Mouse (Mus musculus) hindbrain, postnatal 0 days (tissue): ENCODE measurements around the gene Xndc1. TPM values are rescaled to one million over a fixed set of nuclear protein-coding genes. Genes with fewer than 3 reads are reported as not detected.
"Not testable (repeated sequence)": the region's sequence is repeated elsewhere in the genome, so short reads cannot be mapped to it uniquely, and the experiment has no call there.

Source experiments
- ATAC-seq: fragments of 200-750 bp; cut with Nextera tagmentation; 2 replicates; pipeline ENCODE4 v1.8.0; 2017; ENCODE audit warnings: mild to moderate bottlenecking, moderate TSS enrichment, moderate library complexity
- DNase-seq: peaks from one replicate; pipeline ENCODE4 v3.0.0-alpha.2; 2015; ENCODE audit warnings: low spot score
- H3K27ac ChIP-seq: fragments of 300-500 bp; sonication (generic); 2 replicates; pipeline ENCODE4 v1.5.1; 2014; ENCODE audit warnings: mild to moderate bottlenecking
- H3K27me3 ChIP-seq: fragments of 300-500 bp; sonication (generic); 2 replicates; pipeline ENCODE4 v1.6.1; 2014; ENCODE audit warnings: low read length, mixed read lengths; ENCODE audit not compliant: insufficient read depth
- H3K36me3 ChIP-seq: fragments of 300-500 bp; sonication (generic); 2 replicates; pipeline ENCODE4 v1.6.1; 2014; ENCODE audit warnings: low read length, mixed read lengths; ENCODE audit not compliant: insufficient read depth
- H3K4me1 ChIP-seq: fragments of 300-500 bp; sonication (generic); 2 replicates; pipeline ENCODE4 v1.6.1; 2014; ENCODE audit warnings: antibody characterized with exemption, low read length, mixed read lengths; ENCODE audit not compliant: insufficient read depth
- H3K4me2 ChIP-seq: fragments of 300-500 bp; sonication (generic); 2 replicates; pipeline ENCODE4 v1.6.1; 2014; ENCODE audit warnings: low read depth, mild to moderate bottlenecking, low read length, moderate library complexity, mixed read lengths
- H3K4me3 ChIP-seq: fragments of 300-500 bp; sonication (generic); 2 replicates; pipeline ENCODE4 v1.5.1; 2014; ENCODE audit warnings: low read length
- H3K9ac ChIP-seq: fragments of 300-500 bp; sonication (generic); replicated peaks from 2 replicates; pipeline ENCODE4 v1.6.1; 2014; ENCODE audit warnings: mild to moderate bottlenecking, low read length, moderate library complexity, mixed read lengths
- H3K9me3 ChIP-seq: fragments of 300-500 bp; sonication (generic); 2 replicates; pipeline ENCODE4 v1.6.1; 2016; ENCODE audit warnings: low read length, mixed read lengths
- CTCF ChIP-seq: IDR thresholded peaks from 2 replicates; pipeline ENCODE4 v1.5.1; 2016; ENCODE audit warnings: antibody characterized with exemption, control low read depth, low read depth
- WGBS: fragments of 180-500 bp; shearing (Covaris S2); extraction: QIAGEN DNeasy Blood & Tissue Kit; methylation state at CpG from one replicate; pipeline ENCODE4 v1.1.7; 2014; 5-methylcytosine and 5-hydroxymethylcytosine counted together
- polyA plus RNA-seq: library from polyadenylated mRNA; unstranded; fragments of >200 nt; fragmentation: Nextera tagmentation; extraction: Ambion mirVana; gene quantifications from 2 replicates; pipeline ENCODE4 v1.2.1, GENCODE M21; 2015
- total RNA-seq: library from RNA; depleted of rRNA; stranded (reverse); fragments of >200 nt; gene quantifications from 2 replicates; pipeline ENCODE4 v1.2.3, GENCODE M21; 2014; rRNA removed

The Xndc1 gene
- total RNA-seq, result 16.2 and 22.6 TPM in 2 replicates
- polyA plus RNA-seq, result 15.8 and 19.0 TPM in 2 replicates

GRCm38 (mm10) chr7:102065046-102065891 lies at the start of gene Xndc1, which contains the start of the genes Rnf121 and Xntrpc:
TSS of gene Xndc1 (plus strand) at chr7:102065511.
TSS of gene Rnf121 (minus strand) at chr7:102065469.
TSS of gene Xntrpc (plus strand) at chr7:102065713.
- under 1% methylated on average over 56 of the region's 56 CpGs for WGBS
- DNase-seq (peak; percentile 96), ATAC-seq (peak; percentile 100)
- Histone ChIP-seq H3K4me2 (peak within 1 kb of the TSS; percentile 61), H3K9me3 (no peaks in the 10 kb centered on the region), H3K4me1 (peaks cover 15% of the 10 kb centered on the region), H3K4me3 (peak within 1 kb of the TSS; percentile 65), H3K36me3 (no peaks in the 10 kb centered on the region), H3K9ac (peak within 1 kb of the TSS; percentile 64), H3K27me3 (no peaks in the 10 kb centered on the region), H3K27ac (peak within 1 kb of the TSS; percentile 83)
- no peak for TF ChIP-seq CTCF

- peak overlapping the region; percentile 48; the same call in 1 of the 2 replicates for H3K27ac ChIP-seq
- no peaks in the 10 kb centered on the region for H3K9me3 ChIP-seq
- no peak overlapping the region for H3K9ac ChIP-seq
- 86% methylated on average over 4 of the region's 4 CpGs for WGBS
- TF ChIP-seq CTCF, result no peak
- no peak overlapping the region for H3K4me3 ChIP-seq
- H3K4me2 ChIP-seq, result no peak overlapping the region
- no peaks in the 10 kb centered on the region for H3K27me3 ChIP-seq
- ATAC-seq, result no peak
- no peak for DNase-seq
- no peaks in the 10 kb centered on the region for H3K4me1 ChIP-seq
- H3K36me3 ChIP-seq, result peaks cover 52% of the 10 kb centered on the region
Observed at GRCm38 (mm10) chr7:102016936-102017335, 48.4 kb upstream of the Xndc1 start.

GRCm38 (mm10) chr7:102017452-102017851 lies 47.9 kb upstream of the Xndc1 start:
- H3K4me3 ChIP-seq, result no peak overlapping the region
- no peak for ATAC-seq
- H3K9me3 ChIP-seq, result no peaks in the 10 kb centered on the region
- no peaks in the 10 kb centered on the region for H3K27me3 ChIP-seq
- no peak overlapping the region for H3K4me2 ChIP-seq
- TF ChIP-seq CTCF, result no peak
- H3K27ac ChIP-seq, result no peak overlapping the region
- H3K4me1 ChIP-seq, result no peaks in the 10 kb centered on the region
- peaks cover 52% of the 10 kb centered on the region for H3K36me3 ChIP-seq
- no peak for DNase-seq
- 87% methylated on average over 5 of the region's 5 CpGs for WGBS
- no peak overlapping the region for H3K9ac ChIP-seq

GRCm38 (mm10) chr7:102018034-102018433 lies 47.3 kb upstream of the Xndc1 start:
- 75% methylated on average over 7 of the region's 7 CpGs for WGBS
- Histone ChIP-seq H3K9ac (no peak overlapping the region), H3K4me3 (no peak overlapping the region), H3K27ac (no peak overlapping the region), H3K36me3 (peaks cover 52% of the 10 kb centered on the region), H3K9me3 (no peaks in the 10 kb centered on the region), H3K27me3 (no peaks in the 10 kb centered on the region), H3K4me2 (no peak overlapping the region), H3K4me1 (no peaks in the 10 kb centered on the region)
- DNase-seq, result no peak
- no peak for TF ChIP-seq CTCF
- no peak for ATAC-seq

GRCm38 (mm10) chr7:102018590-102018989 lies 46.7 kb upstream of the Xndc1 start, which contains the start of gene Il18bp:
TSS of gene Il18bp (minus strand) at chr7:102018690.
- H3K9me3 ChIP-seq, result no peaks in the 10 kb centered on the region
- TF ChIP-seq CTCF, result no peak
- WGBS, result 89% methylated on average over 3 of the region's 3 CpGs
- no peak within 1 kb of the TSS for H3K4me2 ChIP-seq
- ATAC-seq, result no peak
- no peak within 1 kb of the TSS for H3K4me3 ChIP-seq
- DNase-seq, result no peak
- no peak within 1 kb of the TSS for H3K9ac ChIP-seq
- H3K36me3 ChIP-seq, result peaks cover 52% of the 10 kb centered on the region
- no peaks in the 10 kb centered on the region for H3K27me3 ChIP-seq
- H3K27ac ChIP-seq, result no peak within 1 kb of the TSS
- no peaks in the 10 kb centered on the region for H3K4me1 ChIP-seq

- no peak for TF ChIP-seq CTCF
- 66% methylated on average over 3 of the region's 3 CpGs for WGBS
- peaks cover 50% of the 10 kb centered on the region for H3K36me3 ChIP-seq
Observed at GRCm38 (mm10) chr7:102019362-102019761, 45.9 kb upstream of the Xndc1 start.

GRCm38 (mm10) chr7:102020934-102021333 lies 44.4 kb upstream of the Xndc1 start:
- ATAC-seq, H3K4me2 ChIP-seq, H3K9me3 ChIP-seq, H3K27me3 ChIP-seq, H3K27ac ChIP-seq, H3K4me1 ChIP-seq, DNase-seq, H3K4me3 ChIP-seq, H3K9ac ChIP-seq: not testable (repeated sequence)
- H3K36me3 ChIP-seq, result peaks cover 46% of the 10 kb centered on the region
- 93% methylated on average over 2 of the region's 2 CpGs for WGBS

More at GRCm38 (mm10) chr7:102019362-102019761, 45.9 kb upstream of the Xndc1 start:
- Histone ChIP-seq H3K27ac (no peak overlapping the region), H3K9me3 (no peaks in the 10 kb centered on the region), H3K27me3 (no peaks in the 10 kb centered on the region), H3K9ac (no peak overlapping the region), H3K4me1 (no peaks in the 10 kb centered on the region), H3K4me3 (no peak overlapping the region), H3K4me2 (no peak overlapping the region)
- DNase-seq (no peak), ATAC-seq (no peak)
